Mouse (Mus musculus) gastrocnemius, adult 8-10 months (tissue): ENCODE results near the gene Mta1. TPM values are rescaled to one million over a fixed set of nuclear protein-coding genes. Genes with fewer than 3 reads are reported as not detected.

Experiments
- DNase-seq, 2 experiments: peaks; one replicate each; pipeline ENCODE4 v3.0.0; 2022; ENCODE audit warnings: low spot score in 2 of 2
- total RNA-seq, 4 experiments: library from RNA; stranded (reverse); gene quantifications; 2 replicates each; pipeline ENCODE4 v1.2.4; 2022

Mta1 gene
- total RNA-seq, 4 experiments from 2014 or later = 38.7 to 43.3 (median 41.8) TPM

DNA sequence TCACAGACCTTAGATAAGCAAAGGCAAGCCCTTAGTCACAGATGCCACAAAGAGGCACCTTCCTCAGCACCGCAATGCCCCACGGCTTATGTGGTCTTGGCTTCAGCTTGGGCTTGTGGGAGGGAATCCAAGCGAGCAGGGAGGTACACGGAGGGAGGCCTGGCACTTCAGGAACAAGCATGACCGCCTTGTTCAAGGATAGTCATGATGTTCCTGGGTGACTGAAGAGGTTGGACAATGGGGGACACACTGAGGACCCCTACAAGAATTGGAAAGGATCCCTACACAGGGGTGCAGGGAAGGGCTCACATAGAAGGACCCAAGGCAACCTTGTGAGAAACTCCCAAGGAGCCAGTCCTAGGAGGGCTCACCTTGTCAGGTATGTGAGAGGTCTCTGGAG, 1.0 kb upstream of the Mta1 start:
- DNase-seq = no peak

DNA sequence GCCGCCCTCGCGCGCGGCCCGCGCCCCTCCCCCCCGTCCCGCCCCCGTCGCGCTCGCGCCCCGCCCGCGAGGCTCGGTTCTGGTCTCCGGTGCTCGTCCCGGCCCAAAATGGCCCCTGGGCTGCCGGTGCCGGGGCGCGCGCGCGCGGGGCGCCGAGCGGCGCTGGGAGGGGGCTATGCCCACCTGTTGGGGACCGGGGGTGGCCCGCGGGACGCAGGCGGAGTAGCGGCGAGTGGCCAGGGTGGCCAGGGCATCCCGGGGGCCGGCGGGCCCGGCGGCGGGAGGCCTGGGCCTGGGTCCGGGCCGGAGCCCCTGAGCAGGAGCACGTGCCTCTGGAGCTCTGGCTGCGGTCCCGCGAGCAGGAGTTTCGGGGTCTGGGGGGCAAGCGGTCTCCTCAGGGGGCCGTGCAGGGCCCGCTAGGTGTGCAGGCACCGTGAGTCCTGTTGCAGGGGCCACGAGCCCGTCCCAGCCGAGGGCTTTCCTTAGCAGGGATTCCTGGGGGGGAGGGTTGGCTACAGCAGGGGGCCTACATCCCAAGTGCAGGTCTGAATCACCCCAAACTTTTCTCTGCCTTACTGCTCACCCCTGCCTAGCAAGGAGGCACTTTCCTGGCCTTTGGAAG, 563 bp downstream of the Mta1 start:
- peak in 1 of 2 experiments; percentile 17 for DNase-seq

DNA sequence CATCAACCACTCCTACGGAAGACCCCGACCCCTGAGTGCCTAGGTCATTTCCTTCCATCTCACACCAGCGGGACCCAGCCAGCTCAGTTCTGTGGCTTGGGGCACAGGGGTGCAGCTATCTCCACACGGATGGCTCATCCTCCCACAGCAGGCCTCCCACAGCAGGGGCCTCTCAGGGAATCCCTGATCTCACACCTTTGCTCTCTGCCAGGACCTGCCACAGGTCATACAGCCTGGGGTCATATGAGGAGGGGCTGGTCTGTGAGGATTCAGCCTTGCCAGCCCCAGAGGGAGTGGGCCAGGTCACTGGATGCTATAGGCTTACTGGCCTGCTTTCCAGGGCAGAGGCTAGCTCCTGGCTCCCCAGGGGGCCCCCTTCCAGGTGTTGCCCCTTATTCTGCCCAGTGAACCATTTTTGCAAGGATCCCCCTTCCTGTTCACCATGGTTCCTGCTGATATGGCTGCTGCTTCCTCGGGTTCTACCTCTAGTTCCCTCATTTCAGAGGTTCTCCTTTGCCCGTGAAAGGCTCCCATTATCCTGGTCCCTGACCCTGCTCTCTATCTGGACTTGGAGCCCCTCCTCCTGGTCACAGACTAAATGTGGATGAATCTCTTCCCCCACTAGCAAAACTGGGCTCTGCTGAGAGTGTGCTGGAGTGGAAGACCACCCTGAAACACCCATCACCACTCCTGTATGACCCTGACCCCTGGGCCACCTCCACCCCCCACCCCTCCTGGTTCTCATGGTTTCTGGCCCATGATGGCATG, 1.6 kb downstream of the Mta1 start:
- DNase-seq = no peak

DNA sequence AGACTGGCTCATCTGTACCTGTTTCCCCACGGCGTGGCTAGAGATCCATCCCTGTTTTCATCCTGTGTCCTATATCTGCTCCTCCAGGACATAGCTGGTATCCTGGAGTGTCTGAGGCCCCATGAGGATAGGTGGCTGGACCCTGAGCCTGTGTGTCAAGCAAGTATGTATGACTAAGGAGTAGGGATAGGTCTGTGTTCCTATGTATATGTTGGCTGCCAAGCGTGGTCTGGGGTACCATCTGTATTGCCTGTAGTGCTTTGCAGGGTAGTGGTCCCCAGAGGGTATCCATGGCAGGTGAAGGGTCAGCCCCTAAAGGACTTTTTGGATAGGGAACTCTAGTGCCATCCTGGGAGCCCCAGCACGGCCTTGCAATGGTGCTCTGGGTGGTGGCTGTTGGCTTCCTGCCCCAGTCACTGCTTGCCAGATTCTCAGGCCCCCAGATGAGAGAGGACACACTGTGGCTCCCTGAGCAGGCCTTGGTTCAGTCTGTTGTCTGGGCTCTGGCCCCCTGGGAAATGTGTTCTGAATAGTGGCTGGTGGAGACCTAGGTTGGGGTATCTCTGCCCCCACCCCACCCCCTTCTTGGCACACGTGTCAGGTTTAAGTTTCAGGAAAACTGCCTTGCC, 2.5 kb downstream of the Mta1 start:
- DNase-seq = peak in 1 of 2 experiments; percentile 42

DNA sequence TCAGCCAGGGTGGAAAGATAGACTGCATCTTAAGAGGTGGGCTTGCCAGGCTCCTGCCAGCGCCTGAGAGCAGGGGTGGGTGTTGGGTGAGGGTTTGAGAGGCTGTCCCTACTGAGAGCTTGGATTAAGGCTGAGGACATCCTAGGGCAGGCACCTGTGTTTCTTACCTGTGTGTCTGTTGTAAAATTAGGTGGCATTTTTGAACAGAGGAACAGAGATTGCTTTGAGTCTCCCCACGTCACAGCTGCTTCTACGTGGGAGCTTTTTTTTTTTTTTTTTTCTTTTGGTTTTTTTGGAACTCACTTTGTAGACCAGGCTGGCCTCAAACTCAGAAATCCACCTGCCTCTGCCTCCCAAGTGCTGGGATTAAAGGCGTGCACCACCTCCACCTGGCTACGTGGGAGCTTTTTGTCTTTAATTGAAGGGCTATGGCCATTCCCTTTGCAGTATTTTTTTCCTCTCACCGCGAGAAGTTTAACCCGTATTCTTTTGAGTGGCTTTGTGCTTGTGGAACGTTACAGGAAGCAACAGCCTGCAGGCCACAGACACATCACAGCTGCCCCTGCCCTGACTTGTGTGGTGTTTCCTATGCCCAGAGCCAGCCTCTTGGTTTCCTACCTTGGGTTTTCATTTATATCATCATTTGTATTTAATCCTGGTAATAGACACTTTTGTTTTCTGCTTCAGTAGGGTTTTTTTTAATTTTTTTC, 3.3 kb downstream of the Mta1 start:
- DNase-seq = no peak

DNA sequence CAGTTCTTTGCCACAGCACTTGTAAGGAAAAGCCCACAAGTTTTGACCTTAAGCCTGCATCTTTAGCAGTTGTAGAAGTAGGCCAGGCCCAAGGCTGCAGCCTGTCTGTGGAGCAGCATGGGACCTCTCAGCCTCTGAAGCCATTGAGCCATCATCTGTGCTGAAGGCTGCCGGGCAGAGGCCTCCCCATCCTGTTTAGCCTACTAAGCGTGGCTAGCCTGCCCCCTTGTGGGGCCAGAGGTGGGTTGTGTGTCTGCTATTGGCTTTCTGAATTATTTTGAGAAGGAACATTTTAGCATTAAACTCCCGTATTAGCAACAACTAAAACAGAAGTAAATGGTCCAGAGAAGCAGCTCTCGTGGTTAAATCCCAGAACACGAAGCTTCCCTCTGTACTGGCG, 4.4 kb downstream of the Mta1 start:
- DNase-seq = peak in 1 of 2 experiments; percentile 50

DNA sequence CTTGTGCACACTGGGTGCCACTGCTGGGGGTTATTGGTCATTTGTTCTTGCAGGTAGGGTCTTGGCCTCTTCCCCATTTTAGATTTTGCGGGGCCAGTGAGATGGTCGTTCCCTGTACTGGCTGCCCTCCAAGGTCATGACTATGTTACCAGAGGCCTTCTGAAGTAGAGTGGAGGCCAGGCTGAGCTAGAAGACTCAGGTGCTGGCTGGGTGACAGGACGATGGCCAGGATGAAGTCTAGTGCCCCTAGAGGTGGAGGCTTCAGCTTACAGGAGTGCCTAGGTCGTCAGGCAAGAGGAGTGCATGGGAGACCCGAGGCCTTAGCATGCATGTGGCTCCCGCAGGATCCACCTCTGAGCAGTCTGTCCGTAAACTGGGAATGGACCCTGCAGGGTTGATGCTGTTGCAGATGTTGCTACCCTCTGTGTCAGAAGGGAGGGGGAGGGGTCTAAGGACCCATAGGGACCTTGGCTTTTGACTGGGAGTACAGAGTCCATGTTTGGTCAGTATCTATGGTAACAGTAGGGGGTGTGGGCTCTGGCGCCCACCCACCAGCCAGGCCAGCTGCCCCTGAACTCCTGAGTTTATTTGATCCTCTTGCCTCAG, 5.9 kb downstream of the Mta1 start:
- no peak for DNase-seq

DNA sequence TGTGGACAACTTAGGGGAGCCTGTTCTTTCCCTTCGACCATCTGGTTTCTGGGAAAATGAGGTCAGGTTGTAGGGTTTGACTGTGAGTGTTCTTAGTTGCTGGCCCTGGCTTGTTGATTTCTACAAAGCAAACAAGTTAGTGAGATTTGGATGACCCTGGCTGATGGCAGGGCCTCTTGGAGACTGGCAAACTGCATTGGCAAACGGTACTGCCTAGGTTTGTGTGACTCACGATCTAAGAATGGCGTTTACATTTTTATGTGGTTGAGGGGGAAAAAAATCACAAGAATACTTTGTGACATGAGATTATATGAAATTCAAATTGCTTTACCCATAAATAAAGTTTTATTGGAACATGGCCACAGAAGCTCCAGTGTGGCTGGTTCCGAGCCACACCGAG, 8.3 kb downstream of the Mta1 start:
- DNase-seq = no peak

DNA sequence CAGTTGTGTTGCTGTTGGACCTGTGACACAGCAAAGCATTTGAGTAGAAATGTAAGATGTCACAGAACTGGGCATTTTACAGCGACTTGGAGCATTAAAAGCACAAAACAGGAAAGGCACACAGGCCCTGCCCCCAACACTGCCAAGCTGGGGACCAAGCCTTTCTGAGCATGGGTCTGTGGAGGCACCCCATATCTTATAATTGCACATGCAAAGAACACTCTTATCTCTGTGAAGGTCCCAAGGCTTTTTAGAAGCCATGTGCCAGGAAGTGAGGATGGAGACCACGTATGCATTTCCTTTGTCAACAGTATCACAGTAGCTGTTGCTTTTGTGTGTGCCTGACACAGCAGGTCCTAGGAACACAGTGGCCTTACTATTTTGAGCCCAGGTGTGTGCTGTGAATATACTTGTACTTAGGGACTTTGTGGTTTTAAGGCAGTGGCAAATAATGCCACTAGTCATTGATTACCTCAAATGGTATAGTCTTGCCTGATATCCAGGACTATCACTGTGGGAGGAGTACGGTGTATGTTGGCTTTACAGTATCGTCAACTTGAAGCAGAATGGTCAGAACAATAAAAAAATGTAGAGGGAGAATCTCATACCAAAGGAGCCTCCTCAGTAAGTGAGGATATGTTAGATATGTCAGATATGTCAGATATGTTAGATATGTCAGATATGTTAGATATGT, 9.5 kb downstream of the Mta1 start:
- no peak for DNase-seq

DNA sequence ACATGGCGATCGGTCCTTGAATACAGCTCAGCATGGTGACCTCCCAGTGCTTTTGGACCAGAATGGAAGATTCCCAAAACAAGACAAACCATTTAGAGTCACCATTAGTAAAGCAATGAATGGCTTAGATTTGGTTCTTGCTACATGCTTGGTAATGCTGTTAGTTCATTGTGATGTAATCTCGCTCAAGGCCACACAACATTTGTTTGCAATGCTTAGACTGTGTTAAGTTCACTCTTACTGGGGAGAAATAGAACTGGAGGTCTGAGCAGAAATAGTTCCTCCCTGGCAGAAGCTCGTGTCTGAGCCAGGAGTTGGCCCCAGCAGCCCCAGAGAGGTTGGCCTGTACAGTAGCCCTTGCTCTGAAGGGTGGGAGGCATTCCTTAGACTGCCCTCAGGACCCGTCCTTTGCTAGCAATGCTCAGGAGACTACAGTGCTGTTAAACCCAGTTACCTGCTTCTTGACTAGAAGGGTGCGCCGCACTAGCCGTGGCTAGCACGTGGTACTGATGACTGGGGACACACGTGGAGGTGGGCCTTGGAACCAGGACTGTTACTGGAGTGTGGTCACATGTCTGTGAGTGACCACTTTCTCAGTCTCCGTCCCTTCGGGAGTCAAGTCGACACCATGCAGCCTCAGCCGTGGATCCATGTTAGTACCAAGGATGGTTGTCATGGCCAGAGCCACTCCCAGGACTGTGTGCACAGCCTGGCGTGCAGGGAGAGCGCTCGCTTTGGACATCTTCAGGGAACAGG, 10.6 kb downstream of the Mta1 start:
- no peak for DNase-seq

DNA sequence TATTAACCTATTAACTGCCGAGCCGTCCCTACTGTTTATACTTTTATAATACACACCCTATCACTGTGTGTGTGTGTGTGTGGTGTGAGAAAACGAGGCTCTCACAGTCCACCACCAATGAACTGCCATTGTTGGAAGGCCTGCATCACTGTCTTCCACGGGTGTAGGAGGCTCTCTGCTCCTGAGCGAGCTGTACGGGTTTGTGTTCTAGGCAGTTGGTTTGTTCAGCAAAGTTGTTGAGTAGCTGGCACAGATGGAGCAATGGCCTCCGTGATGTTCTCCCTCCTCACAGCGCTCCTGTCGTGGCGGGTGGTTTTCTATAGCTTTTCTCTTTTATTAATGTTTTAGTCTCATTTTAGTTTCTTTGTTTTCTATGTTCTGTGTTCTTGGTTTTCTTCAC, 11.7 kb downstream of the Mta1 start:
- DNase-seq = no peak

DNA sequence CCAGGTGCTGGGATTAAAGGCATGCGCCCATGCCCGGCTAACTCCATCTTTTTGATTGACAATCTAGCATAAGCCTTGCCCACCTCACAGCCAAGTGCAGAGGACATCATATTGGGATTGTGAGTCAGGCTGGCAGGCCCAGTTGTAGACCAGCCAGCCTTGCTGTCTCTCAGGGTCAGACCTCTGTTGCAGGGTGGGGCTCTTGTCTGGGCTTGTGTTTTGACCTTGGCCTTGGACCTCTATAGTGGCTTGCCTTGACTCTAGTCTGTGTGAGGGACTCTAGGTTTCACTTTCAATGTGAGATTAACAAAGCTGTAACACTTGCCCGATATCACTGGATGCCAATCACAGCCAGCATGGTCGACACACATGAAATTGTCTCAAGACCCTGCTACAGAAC, 16.1 kb downstream of the Mta1 start:
- DNase-seq = no peak

DNA sequence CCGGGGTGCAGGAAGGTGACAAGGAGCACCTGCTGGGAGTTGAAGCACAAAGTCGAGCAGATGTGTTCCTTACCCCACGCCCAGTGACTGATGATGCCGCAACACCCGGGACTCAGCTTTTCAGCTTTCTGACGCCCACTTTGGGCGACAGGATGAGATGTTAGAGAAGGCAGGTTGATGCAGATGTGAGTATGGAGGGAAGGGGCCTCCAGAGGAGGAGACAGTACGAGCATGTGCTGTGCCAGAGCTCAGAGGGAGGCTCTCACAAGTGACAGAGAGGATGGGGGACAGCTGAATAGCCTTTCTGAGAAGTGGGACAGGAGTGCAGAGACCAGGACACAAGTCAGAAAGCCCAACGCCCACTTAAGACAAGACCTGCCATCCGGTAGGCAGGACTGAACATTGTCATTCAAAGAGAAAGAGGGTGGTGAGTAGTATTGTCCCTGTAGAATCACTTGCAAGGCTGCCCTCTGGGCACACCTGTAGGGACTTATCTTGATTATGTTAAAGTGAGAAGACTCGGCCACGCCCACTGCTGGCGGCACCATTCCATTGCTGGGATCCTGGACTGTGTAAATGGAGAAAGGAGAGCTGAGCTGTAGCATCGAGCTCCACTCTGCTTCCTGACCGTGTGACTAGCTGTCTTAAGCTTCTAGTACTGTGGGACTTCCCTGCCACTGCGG, 16.9 kb downstream of the Mta1 start:
- DNase-seq = no peak

DNA sequence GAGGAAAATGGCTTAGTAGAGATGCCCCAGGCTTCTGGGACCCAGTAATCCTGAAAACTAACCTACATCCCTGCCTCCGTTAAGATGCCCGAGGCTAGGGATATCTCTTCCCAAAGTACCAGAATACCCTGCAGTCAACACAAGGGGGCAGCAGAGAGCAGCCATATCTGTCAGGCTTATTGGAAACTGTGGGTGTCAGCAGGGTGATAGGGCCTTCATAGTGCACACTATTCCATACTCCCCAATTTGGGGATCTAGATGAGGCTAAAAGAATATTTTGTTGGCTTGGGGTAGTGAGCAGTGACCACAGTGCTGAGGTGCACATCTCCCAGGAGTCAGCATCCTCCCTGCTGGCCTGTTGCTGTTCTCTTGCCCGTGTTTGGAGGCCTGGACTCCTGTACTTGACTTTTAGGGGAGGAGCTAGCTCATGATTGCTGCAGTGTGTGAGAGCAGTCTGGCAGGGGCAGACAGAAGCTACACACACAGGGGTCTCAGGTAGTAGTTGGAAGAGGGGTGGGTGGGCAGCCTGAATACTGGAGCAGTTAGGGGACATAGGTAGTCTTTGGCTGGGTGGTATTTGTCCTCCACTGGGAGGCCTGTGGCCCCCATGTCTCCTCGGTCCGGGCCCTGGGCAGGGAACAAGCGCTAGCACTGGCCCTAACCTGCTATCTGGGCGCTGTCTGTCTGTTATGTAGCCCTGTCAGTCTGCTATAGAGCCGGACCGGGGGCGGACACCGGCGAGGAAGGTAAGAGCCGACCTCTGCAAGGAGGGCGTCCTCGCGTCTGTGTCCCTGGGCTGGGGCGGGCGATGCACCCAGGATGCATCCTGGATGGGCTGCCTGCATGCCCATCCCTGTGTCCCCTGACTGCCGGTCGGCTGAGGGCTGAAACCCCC, 21.7 kb downstream of the Mta1 start:
- DNase-seq = peak; percentile 56 to 67

DNA sequence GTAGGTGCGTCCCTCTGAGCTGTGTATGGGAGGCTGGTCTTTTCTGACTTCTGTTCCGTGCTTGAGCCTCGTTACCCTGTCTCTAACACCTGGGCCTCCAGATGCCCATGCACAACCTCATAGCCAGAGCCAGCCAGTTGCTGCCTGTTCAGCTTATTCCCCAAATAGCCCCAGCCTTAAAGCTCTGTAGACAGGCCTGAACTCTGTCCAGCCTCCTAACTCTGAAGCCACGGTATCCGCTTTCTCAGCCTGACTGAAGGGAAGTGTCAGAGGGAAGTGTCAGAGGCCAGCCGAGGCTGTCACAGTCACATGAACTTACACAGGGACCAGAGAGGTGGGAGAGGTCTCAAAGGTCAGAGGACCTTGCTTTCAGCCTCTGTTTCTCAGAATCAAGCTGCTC, 26.6 kb downstream of the Mta1 start:
- peak; percentile 53 to 69 for DNase-seq

DNA sequence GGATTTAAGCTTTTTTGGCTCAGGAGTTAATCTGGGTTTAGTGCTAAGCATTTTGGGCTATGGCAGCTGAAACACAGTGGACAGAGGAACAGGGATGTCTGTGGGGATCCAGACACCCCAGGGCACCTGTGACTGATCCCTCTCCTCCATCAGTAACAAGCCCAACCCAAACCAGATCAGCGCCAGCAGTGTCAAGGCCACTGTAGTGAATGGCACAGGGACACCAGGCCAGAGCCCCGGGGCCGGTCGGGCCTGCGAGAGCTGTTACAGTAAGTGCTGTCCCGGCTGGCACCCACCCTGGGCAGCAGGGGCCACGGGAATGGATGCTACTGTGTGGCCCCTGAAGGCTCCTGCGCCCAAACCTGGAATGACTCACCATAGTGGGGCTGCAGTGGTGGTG, 32.7 kb downstream of the Mta1 start:
- no peak for DNase-seq

DNA sequence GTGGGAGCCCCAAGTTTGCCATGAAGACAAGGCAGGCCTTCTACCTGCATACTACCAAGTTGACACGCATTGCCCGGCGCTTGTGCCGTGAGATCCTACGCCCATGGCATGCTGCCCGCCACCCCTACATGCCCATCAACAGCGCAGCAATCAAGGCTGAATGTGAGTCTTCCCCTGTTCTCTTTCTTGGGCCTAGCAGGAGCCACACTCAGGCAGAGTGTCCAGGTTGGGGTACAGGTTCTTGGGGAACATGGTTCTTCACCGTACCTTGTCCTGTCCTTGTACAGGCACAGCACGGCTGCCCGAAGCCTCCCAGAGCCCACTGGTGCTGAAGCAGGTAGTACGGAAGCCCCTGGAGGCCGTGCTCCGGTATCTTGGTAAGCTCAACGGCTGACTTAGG, 33.5 kb downstream of the Mta1 start:
- DNase-seq = no peak

DNA sequence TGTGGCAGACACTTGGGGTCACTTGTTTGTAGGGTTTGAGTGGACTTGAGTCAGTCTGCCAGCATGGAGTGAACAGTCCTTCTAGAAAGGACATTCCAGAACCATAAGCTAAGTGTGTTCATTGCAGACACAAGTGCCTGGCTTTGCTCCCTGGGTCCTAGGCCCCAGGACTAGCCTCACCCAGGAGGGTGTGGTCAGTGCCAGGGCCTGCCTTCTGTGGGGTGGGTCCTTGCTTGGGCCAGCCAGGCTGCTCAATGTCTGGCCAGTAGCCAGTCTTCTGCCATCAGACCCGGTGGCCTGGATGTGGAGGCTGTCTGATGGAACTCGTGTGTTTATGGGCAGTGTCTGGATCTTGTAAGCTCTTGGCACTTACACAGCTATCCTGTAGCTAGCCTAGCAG, 34.5 kb downstream of the Mta1 start:
- peak in 1 of 2 experiments; percentile 70 for DNase-seq

DNA sequence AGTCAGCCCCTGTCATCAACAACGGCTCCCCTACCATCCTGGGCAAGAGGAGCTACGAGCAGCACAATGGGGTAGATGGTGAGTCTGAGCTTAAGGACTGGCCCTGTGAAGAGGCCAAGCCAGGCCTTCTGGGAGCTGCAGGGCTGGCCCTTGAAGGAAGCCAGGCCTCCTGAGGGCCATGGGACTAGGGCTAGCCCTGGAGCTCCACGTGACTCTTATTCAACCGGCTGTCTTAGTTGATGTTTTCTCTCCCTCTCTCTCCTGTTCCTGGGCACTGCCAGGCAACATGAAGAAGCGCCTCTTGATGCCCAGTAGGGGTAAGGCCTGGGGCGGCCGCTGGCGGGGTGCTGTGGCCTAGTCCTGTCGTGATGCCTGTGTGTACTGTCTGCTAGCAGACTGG, 35.2 kb downstream of the Mta1 start:
- DNase-seq = no peak
